Mouse (Mus musculus): Measurements from ENCODE around the gene Galp.

Galp gene

DNA sequence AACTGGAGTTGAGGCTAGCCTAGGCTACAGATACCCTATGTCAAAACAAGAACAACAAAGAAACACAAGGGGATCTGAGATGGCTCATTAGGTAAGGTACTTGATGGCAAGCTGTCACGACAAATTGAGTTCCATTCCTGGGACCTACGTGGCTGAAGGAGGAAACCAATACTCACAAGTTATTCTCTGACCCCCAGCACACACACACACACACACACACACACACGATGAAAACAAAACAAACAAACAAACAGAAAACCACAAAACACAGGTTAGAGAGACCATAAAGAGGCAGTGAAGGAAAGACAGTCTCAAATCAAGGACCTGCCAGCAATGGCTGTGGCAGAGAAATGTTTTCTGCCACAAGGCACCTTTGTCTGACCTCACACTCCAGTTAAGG is at the start of gene Galp:
Galp (plus strand) TSS at position 301 of the 400 bp plus-strand sequence.
- DNase-seq = no peak

DNA sequence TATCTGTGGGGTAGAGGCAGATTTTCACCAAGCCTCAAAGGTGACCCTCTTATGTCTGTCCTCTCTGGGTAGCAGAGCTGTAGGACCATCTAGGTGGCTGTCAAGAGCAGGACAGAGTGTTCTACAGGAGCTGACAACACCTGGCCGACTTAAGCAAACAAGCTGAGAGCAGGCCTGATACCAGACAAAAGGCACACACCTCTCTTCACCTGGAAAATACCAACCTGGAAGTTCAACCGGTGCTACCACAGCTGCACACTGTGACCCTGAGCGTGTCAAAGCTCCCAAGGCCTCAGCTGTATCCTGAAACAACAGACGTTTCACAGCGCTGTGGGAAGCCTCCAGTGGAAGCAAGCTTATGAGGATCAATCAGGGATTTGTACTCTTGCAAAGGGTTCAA is 49.2 kb upstream of the Galp start:
- DNase-seq = no peak

GRCm38 (mm10) chr7:6151266-6151665 is 45.6 kb upstream of the Galp start:
- DNase-seq = no peak

DNA sequence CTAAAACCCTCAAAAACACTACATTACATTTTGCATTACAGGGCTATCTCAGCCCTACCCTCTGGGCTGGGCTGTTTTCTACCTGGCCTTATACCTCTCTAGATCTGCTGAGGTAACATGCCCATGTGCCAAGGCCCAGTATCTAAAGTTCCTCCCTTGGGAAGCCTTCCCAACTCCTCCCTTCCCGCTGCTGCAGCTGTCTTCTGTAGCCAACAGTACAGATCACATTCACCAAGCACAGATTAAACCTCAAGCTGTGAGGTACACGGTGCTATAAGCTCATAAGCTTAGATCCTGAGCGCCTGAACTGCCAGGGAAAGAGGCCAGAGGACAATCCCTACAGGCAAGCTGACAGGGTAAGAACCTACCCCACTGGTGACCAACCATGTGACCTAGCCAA is 44.9 kb upstream of the Galp start:
- DNase-seq = no peak

GRCm38 (mm10) chr7:6153131-6153530 is 43.8 kb upstream of the Galp start:
- DNase-seq = no peak

- DNase-seq = no peak
These were observed 42.7 kb upstream of the Galp start for GRCm38 (mm10) chr7:6154164-6154563.

DNA sequence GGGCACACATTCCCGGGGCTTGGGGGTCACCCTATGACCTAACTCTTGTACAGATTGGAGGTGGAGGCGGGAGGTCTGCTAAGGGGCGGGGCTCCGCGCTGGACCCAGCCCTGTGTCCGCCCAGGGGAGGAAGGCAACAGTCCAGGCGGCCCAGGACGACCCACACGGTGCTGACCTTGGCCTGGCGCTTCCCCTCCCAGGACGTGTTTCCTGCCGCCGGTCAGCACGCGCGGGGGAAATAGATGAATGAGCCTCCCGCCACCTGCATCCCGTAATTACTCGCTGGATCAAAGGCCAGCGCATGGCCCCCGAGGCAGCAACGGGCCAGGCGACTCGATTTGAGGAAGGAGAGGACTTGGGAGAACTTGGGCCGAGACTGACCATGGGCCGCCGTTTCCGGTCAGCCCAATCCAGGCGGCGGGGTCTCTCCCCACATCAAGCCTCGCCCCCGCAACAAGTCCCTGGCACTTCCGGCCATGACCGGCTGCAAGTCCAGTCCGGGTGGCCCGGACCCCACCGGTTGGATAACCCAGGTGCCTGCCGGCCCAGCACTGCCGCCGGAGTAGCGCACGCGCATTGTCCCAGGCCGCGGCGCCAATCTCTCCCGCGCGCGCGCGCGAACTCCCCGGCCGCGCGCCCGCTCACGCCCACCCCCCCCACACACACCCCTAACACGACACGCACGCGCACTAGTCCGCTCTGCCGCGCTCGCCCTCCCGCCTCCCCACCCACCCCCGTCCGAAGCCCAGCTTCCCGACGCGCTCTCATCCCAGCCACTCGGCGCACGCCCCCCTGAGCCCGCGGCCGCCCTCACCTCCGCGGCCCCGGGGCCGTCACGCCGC is 41.6 kb upstream of the Galp start:
- peak; percentile 88 to 92 for DNase-seq

- peak; percentile 97 to 99 for DNase-seq
These were observed 40.9 kb upstream of the Galp start, which contains the start of gene Zfp787 for GRCm38 (mm10) chr7:6155901-6156411. Zfp787 (minus strand) TSS chr7:6155997.

DNA sequence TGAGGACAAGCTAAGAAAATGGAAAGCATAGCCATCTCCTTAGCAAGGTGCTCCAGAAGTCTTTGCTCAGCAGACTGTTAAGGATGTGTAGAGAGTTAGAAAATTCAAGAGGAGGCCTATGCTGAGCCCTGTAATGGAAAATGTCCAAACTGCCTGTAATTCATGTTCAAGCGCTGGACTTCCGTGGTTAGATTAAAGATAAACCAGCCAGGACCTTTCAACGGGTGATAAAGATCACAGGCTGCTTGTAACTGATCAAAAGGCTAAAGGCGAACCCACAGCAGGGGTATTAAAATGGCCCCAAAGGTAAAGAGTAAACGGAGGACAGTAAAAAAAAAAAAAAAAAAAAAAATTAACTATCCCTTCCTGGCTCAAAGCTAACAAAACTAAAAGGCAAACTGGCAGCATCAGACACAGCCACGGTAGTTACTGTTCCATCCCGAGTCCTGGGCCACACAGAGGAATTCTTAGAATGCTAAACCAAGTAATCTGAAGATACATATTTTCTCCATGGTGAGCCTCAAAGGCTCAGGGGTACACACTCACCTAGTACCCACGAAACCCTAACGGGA is 39.9 kb upstream of the Galp start:
- DNase-seq = no peak

- no peak for DNase-seq
These were observed 39.4 kb upstream of the Galp start for GRCm38 (mm10) chr7:6157479-6157878.

- DNase-seq = no peak
These were observed 37.3 kb upstream of the Galp start for GRCm38 (mm10) chr7:6159604-6160003.

GRCm38 (mm10) chr7:6161541-6161940 is 35.3 kb upstream of the Galp start:
- DNase-seq = no peak

- DNase-seq = no peak
These were observed 34.7 kb upstream of the Galp start for GRCm38 (mm10) chr7:6162172-6162571.

GRCm38 (mm10) chr7:6164671-6165070 is 32.2 kb upstream of the Galp start:
- DNase-seq = no peak

DNA sequence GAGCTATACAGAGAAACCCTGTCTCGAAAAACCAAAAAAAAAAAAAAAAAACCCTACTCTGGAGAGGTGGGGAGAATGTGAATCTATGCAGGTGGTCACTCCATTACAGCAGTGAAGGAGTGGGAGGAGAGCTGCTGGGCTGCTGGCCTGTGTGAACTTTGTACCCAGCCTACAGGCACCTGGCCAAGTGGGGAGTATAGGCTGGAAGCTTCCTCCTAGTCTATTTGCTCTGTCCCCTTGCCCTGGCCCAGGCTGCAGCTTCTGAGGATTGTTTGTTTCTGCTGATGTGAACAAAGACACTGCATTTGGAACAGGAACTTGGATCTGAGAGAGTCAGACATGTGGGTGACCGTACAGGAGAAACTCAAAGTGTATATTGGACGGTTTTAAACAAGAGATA is 27.5 kb upstream of the Galp start:
- DNase-seq = peak; percentile 74 to 84

DNA sequence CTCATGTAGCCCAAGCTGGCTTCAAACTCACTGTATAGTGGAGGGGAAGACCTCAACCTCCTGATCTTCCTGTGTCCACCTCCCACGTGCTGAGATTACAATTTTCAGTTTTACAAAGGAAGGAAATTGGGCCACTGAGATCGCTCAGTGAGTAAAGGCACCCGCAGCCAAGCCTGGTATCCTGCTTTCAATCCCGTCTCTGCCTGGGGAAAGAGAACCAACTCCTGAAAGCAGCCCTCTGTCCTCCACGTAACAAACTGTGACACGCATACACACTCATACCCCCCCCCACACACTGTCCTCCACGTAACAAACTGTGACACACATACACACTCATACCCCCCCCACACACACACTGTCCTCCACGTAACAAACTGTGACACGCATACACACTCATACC is 26.5 kb upstream of the Galp start:
- DNase-seq = no peak

GRCm38 (mm10) chr7:6170871-6171270 is 26.0 kb upstream of the Galp start:
- no peak for DNase-seq

- DNase-seq = peak; percentile 75 to 85
These were observed 25.4 kb upstream of the Galp start for GRCm38 (mm10) chr7:6171444-6172005.

- DNase-seq = peak; percentile 99
These were observed 24.8 kb upstream of the Galp start, which contains the start of gene Zfp444 for GRCm38 (mm10) chr7:6172006-6172649. Zfp444 (plus strand) TSS chr7:6172226.

DNA sequence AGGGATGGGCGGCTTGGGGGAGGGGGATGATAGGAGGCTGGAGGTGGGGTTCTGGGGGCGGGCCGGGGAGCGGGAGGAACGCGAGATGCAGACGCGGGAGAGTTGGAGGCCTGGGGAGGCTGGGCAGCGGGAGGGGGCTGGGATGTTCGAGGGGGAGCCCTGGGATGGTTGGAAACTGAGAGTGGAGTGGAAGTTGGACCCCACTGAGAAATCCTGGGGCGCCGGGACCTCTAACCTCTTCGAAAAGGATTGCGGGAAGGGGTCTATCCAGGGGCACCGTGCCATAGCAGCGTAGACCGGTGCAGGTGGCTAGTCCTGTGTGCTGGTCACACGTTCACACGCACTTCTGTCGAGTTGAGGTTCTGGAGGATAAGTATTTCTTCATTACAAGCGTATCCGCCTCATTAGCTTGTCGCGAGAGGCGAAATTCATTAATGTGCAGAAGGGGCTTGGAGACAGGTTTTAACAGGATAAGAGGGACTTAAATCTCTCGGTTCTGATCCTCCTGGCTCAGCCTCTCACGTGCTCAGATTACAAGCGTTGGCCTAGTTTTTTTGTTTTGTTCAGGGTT is 24.1 kb upstream of the Galp start:
- no peak for DNase-seq

GRCm38 (mm10) chr7:6173872-6174271 is 23.0 kb upstream of the Galp start:
- no peak for DNase-seq

DNA sequence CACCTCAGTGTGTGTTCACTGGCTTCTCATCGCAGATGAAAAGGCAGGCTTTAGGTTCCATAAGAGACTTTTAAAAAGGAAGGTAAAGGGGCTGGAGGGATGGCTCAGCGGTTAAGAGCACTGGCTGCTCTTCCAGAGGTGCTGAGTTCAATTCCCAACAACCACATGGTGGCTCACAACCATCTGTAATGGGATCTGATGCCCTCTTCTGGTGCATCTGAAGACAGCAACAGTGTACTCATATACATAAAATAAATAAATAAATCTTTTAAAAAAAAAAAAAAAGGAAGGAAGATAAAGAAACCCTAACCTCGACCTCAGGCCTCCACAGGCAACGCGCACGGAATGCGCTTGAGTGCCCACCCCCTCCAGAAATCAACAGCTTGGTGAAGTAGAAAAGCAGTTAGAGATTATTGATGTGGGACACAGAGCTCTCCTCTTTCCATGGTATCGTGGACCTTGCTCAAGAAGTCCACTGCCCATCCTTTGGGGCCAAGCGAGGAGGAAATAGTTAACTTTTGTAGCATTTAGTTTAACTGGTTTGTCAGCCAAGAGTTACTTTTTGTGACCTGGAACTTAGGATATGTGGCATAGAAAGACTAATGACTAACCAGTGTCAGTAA is 22.4 kb upstream of the Galp start:
- peak in 1 of 2 experiments; percentile 36 for DNase-seq

All from kidney, postnatal 4 days (tissue).